Mouse (Mus musculus): ENCODE measurements around the gene Tlcd2. TPM values are rescaled to one million over a fixed set of nuclear protein-coding genes. Genes with fewer than 3 reads are reported as not detected.
A peak's percentile ranks its signal among the peaks of the same experiment; 100 is the strongest.

Tlcd2 gene
- 11.6 and 13.0 TPM in 2 replicates for polyA plus RNA-seq (2016; fragmentation: Nextera tagmentation; extraction: Ambion mirVana)

DNA sequence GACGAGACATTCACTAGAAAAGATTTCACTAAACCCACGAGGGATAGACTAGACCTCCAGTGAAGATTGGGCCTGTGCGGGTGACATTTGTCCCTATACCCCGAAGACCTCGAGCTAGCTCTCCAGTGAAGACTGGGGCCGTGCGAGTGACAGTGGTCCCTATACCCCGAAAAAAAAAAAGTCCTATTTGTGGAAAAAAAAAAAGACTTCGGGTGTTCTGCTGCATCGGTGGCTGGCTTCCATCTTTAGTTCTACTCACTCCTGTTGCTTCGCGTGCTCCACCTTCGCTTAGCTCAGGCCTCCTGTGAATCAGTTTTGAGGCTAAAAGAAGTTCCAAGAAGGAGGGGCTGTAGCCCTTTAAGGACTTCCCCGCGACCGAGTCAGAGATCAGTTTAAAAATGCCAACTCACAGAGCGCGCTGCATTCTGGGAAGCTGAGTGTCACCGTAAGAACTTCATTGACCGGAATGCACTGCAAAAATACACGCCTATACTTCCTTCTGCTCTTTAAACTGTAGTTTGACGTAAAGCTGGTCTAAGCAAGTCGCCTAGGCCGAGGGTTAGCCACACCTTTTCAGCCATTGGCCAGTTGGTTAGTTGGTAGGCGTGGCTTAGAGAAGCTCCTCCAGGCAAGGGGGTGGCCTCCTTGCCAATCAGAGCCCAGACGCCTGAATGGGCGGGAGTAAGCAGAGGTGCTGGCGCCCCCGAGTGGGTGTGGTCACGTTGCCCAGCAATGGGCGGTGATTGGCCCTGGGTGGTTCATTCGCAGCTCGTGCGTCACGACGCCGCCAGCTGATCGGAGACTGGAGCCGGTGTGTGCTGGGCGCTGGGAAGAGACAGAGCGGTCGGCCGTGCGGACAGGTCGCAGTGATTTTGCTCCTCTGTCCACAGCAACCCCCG, at the start of gene Tlcd2:
Gene Tlcd2, plus strand, starts transcription at position 872 of the 899 bp plus-strand sequence.
- Histone ChIP-seq H3K9me3 (replicated peaks) (no peaks in the 10 kb centered on the region), H3K36me3 (peaks cover 14% of the 10 kb centered on the region), H3K4me2 (replicated peaks) (peak within 1 kb of the TSS; percentile 98), H3K4me1 (peaks cover 31% of the 10 kb centered on the region), H3K9ac (peak within 1 kb of the TSS; percentile 77), H3K27ac (peak within 1 kb of the TSS; percentile 81), H3K4me3 (peak within 1 kb of the TSS; percentile 78), H3K27me3 (no peaks in the 10 kb centered on the region)
- ATAC-seq (ENCODE audit: low FRiP score), result peak; percentile 95
- under 1% methylated on average over 46 of the region's 46 CpGs for WGBS

DNA sequence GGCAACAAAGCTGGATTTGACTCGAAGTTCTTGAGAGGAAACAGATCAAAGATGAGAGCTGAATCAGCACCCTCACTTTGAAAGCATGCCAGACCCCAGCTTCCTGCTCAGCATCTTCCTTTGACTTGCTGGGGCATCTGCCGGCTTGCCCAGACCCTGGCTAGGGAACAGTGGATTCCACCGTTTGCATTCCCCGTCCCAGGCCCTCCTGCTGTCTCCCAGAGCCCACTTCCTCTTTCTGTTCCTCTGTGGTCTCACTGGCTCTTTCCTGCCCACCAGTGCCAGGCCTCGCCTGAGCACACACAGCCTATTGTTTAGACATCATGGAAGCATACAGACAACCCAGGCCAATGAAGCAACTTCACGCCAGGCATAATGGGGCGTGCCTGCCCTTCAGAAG, 46.4 kb upstream of the Tlcd2 start:
- H3K9ac ChIP-seq, result no peak overlapping the region
- no peak overlapping the region for H3K27ac ChIP-seq
- 49% methylated on average over 7 of the region's 7 CpGs for WGBS
- 0 out of 2 replicates have a peak, but pooled peaks cover 7% of the 10 kb centered on the region for H3K4me1 ChIP-seq
- no peak overlapping the region for H3K4me2 ChIP-seq (replicated peaks)
- H3K4me3 ChIP-seq, result no peak overlapping the region
- H3K27me3 ChIP-seq, result no peaks in the 10 kb centered on the region
- no peaks in the 10 kb centered on the region for H3K36me3 ChIP-seq
- H3K9me3 ChIP-seq (replicated peaks), result no peaks in the 10 kb centered on the region
- ATAC-seq (ENCODE audit: low FRiP score), result no peak

DNA sequence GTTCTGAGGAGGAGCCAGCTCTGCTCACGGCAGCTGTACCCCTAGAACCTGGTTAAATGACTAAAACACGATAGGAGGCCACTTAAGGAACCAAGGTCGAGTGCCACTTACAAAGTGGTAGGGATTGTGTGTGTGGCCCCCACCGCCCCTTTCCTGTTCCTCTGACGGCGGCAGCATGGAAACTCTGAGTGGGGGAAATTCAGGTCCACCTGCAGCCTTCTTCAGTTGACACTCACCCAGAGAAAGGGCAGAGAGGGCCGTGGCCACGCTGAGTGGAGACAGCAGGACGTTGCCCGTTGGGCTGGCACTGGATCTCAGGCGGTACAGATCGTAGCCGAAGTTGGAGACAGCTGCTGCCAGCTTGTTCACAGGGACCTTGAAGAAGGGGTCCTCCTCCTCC, 45.5 kb upstream of the Tlcd2 start:
- no peak overlapping the region for H3K4me3 ChIP-seq
- H3K9me3 ChIP-seq (replicated peaks), result no peaks in the 10 kb centered on the region
- no peaks in the 10 kb centered on the region for H3K27me3 ChIP-seq
- H3K27ac ChIP-seq, result no peak overlapping the region
- H3K4me2 ChIP-seq (replicated peaks), result no peak overlapping the region
- H3K4me1 ChIP-seq, result peaks cover 12% of the 10 kb centered on the region
- ATAC-seq (ENCODE audit: low FRiP score), result no peak
- H3K36me3 ChIP-seq, result no peaks in the 10 kb centered on the region
- no peak overlapping the region for H3K9ac ChIP-seq
- 90% methylated on average over 13 of the region's 13 CpGs for WGBS

DNA sequence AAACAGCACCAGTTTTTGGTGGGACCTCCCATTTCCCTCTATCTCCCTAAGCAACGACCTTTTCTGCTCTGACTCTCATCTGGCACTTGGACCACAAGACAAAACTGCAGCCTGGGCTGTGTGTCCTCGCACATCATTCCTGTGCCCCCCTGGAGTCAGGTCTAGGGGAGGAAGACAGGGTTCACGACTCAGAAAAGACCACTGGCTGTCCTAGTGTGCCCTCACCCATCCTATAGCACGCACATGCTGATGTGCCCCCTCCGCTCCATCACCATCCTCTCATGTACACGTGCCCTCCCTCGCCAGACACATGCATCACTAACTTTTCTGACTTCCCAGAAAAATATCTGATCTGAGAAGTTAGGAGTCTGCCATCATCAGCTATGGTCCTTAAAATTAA, 41.5 kb upstream of the Tlcd2 start:
- 79% methylated on average over 7 of the region's 7 CpGs for WGBS
- Histone ChIP-seq H3K27ac (no peak overlapping the region), H3K4me1 (peaks cover 21% of the 10 kb centered on the region), H3K4me2 (replicated peaks) (no peak overlapping the region), H3K36me3 (no peaks in the 10 kb centered on the region), H3K9ac (no peak overlapping the region), H3K9me3 (replicated peaks) (no peaks in the 10 kb centered on the region), H3K4me3 (no peak overlapping the region), H3K27me3 (no peaks in the 10 kb centered on the region; the same call in 1 of the 2 replicates)
- ATAC-seq (ENCODE audit: low FRiP score), result no peak

DNA sequence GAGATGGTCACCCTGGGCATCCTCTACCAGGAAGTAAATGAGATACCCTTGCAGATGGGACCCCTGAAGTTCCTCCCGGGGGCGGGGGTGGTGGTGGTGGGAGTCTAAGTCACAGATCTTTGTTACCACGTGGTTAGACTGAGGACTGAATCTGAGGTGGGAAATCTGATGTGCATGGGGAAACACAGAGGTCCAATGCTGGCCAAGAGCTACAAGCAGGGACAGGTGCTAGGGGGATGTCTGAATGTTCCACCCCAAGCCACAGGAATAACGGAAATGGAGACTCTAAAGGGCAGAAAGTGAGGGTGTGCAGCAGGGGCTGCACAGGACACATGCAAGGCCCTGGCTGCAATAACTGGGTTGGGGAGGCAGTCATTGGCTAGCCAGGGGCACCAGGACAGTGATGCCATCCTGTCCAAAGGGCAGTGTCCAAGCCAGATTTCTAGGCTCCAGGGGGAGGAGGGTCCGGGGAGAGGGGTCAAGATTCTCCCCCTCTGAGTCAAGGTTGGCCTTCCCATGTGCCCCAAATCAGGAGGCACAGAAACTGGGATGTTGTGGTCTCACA, 40.6 kb upstream of the Tlcd2 start:
- no peaks in the 10 kb centered on the region for H3K9me3 ChIP-seq (replicated peaks)
- no peak overlapping the region for H3K27ac ChIP-seq
- H3K9ac ChIP-seq, result no peak overlapping the region
- no peak overlapping the region for H3K4me3 ChIP-seq
- 61% methylated on average over 5 of the region's 5 CpGs for WGBS
- ATAC-seq (ENCODE audit: low FRiP score), result no peak
- no peaks in the 10 kb centered on the region; the same call in 1 of the 2 replicates for H3K27me3 ChIP-seq
- H3K4me1 ChIP-seq, result peaks cover 15% of the 10 kb centered on the region
- H3K4me2 ChIP-seq (replicated peaks), result peak overlapping the region; percentile 42
- no peaks in the 10 kb centered on the region for H3K36me3 ChIP-seq

DNA sequence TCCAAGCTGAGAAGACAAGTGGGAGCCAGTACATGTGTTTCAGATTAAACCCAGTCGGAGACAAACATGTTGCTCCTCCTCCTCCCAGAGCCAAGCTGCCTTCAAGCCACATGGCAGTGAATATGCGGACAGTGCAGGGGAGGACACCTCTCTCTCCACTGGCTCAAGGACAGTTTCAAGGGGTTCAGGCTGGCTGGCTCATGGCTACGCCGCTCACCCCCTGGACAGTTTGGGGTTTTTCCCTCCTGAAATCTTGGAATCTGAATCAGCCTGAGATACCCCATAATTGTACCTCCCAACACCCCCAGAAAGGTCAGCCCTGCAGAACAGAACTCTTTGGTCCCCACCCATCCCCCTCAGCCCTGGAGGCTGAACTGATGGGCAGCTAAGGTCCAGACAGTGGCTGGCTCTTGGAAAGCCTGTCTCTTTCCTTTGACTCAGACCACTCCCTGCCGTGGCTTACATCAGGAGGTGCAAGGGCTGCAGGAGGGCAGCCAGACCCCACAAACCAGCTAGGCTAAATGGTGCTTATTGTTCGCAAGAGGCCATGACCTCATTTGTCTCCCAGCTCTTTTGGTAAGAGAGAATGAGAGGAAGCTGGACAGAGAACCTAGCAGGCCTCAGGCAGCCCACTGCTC, 40.0 kb upstream of the Tlcd2 start:
- no peaks in the 10 kb centered on the region for H3K36me3 ChIP-seq
- H3K27me3 ChIP-seq, result no peaks in the 10 kb centered on the region; the same call in 1 of the 2 replicates
- peak overlapping the region; percentile 30 for H3K4me3 ChIP-seq
- H3K27ac ChIP-seq, result peak overlapping the region; percentile 18; the same call in 1 of the 2 replicates
- 27% methylated on average over 6 of the region's 6 CpGs for WGBS
- H3K4me1 ChIP-seq, result peaks cover 15% of the 10 kb centered on the region
- ATAC-seq (ENCODE audit: low FRiP score), result no peak
- H3K9me3 ChIP-seq (replicated peaks), result no peaks in the 10 kb centered on the region
- H3K4me2 ChIP-seq (replicated peaks), result peak overlapping the region; percentile 42
- H3K9ac ChIP-seq, result peak overlapping the region; percentile 40

DNA sequence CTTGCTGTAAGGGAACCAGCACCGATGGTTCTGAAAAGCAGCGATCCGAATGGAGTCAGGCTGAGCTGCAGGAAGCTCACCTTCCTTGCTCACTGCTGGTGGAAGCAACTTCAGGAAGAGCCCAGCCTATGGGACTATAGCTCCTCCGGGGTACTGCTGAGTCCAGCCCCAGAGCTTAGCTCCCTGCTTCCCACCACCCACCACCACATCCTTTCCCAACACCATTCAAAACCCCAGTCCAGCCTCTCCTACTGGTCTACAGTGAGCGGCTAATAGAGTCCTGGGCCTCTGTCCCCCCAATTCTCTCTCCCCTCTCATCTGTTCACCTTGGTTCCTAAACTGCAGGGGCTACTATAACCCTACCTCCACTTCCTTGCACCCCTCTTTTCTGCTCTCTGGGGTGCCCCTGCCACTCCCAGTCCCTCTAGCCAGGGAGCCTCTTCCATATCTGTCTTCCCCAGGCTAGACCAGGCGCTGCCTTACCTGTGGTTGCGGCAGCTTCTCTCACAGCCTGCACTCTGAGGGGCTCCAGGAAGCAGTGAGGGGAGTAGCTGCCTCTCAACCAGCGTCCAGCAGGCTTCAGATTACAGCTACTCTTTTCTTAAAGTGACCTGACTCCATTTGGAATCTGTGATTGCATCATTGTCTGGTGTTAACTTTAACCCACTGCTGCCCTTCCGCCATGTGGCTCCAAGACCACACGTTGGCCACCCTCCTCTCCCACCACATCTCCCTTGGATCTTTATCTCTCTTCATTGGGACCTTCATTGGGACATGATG, 39.3 kb upstream of the Tlcd2 start, which contains the start of gene Serpinf1:
Gene Serpinf1, minus strand, starts transcription at position 689 of the 780 bp plus-strand sequence.
- peaks cover 15% of the 10 kb centered on the region for H3K4me1 ChIP-seq
- H3K27ac ChIP-seq, result peak within 1 kb of the TSS; percentile 18; the same call in 1 of the 2 replicates
- H3K4me3 ChIP-seq, result peak within 1 kb of the TSS; percentile 30
- no peaks in the 10 kb centered on the region; the same call in 1 of the 2 replicates for H3K27me3 ChIP-seq
- peak within 1 kb of the TSS; percentile 40 for H3K9ac ChIP-seq
- no peak for ATAC-seq (ENCODE audit: low FRiP score)
- peak within 1 kb of the TSS; percentile 42 for H3K4me2 ChIP-seq (replicated peaks)
- no peaks in the 10 kb centered on the region for H3K9me3 ChIP-seq (replicated peaks)
- H3K36me3 ChIP-seq, result no peaks in the 10 kb centered on the region
- WGBS, result 36% methylated on average over 10 of the region's 10 CpGs

DNA sequence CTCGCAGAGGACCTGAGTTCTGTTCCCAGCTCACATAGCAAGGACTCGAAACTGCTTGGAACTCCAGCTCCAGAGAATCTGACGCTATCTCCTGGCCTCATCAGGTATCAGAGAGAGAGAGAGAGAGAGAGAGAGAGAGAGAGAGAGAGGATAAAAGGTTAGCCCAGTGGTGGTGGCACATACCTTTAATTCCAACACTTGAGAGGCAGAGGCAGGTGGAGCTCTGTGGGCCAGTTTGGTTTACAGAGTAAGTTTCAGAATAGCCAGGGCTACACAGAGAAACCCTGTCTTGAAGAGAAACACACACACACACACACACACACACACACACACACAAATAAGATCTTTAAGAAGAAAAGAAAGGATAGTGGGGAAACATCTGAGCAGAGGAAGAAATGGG, 38.4 kb upstream of the Tlcd2 start:
- no peak for ATAC-seq (ENCODE audit: low FRiP score)
- no peak overlapping the region for H3K4me3 ChIP-seq
- no peak overlapping the region for H3K27ac ChIP-seq
- no peaks in the 10 kb centered on the region for H3K36me3 ChIP-seq
- no peaks in the 10 kb centered on the region for H3K9me3 ChIP-seq (replicated peaks)
- no peak overlapping the region for H3K4me2 ChIP-seq (replicated peaks)
- H3K9ac ChIP-seq, result no peak overlapping the region
- 85% methylated on average over 3 of the region's 3 CpGs for WGBS
- peaks cover 15% of the 10 kb centered on the region for H3K4me1 ChIP-seq
- H3K27me3 ChIP-seq, result no peaks in the 10 kb centered on the region; the same call in 1 of the 2 replicates

DNA sequence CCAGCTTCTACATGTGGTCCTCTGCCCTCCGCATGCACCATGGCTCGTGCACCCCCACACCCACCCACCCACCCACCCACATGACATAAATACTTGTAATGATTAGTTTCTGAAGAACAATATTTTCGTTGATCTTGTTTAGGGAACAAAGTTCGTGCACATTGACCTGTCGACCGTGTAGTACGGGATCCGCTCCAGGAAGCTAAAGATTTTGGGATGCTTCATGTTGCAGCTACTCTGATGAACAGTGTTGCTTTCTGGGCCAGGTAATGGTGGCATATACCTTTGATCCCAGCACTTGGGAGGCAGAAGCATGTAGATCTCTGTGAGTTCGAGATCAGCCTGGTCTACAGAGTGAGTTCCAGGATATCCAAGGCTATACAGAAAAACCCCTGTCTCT, 37.5 kb upstream of the Tlcd2 start:
- Histone ChIP-seq H3K4me1 (peaks cover 15% of the 10 kb centered on the region), H3K27me3 (no peaks in the 10 kb centered on the region; the same call in 1 of the 2 replicates), H3K4me3 (no peak overlapping the region), H3K9ac (no peak overlapping the region), H3K9me3 (replicated peaks) (no peaks in the 10 kb centered on the region), H3K36me3 (no peaks in the 10 kb centered on the region), H3K27ac (no peak overlapping the region), H3K4me2 (replicated peaks) (no peak overlapping the region)
- no peak for ATAC-seq (ENCODE audit: low FRiP score)
- WGBS, result 91% methylated on average over 9 of the region's 9 CpGs

DNA sequence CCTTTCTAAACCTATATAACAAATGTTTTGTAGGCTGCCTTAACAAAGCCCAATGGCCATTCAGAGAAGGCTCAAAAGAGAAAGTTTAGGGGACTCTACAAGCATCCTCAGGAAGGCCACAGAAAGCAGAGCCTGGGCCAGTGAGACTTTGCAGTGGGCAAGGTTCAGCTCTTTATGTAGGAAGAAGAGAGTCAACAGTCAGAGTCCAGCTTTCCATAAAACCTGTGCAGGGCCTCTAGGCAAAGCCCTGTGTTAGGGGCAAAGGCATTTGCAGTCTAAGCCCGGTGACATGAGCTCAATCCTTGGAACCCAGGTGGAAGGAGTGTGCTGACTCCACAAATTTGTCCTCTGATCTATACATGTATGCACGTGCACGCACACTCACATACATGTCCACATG, 37.1 kb upstream of the Tlcd2 start:
- Histone ChIP-seq H3K36me3 (no peaks in the 10 kb centered on the region), H3K4me1 (peaks cover 15% of the 10 kb centered on the region), H3K27me3 (no peaks in the 10 kb centered on the region; the same call in 1 of the 2 replicates), H3K4me2 (replicated peaks) (no peak overlapping the region), H3K27ac (no peak overlapping the region), H3K9me3 (replicated peaks) (no peaks in the 10 kb centered on the region), H3K4me3 (no peak overlapping the region), H3K9ac (no peak overlapping the region)
- no peak for ATAC-seq (ENCODE audit: low FRiP score)
- WGBS, result 96% methylated on average over 3 of the region's 3 CpGs

DNA sequence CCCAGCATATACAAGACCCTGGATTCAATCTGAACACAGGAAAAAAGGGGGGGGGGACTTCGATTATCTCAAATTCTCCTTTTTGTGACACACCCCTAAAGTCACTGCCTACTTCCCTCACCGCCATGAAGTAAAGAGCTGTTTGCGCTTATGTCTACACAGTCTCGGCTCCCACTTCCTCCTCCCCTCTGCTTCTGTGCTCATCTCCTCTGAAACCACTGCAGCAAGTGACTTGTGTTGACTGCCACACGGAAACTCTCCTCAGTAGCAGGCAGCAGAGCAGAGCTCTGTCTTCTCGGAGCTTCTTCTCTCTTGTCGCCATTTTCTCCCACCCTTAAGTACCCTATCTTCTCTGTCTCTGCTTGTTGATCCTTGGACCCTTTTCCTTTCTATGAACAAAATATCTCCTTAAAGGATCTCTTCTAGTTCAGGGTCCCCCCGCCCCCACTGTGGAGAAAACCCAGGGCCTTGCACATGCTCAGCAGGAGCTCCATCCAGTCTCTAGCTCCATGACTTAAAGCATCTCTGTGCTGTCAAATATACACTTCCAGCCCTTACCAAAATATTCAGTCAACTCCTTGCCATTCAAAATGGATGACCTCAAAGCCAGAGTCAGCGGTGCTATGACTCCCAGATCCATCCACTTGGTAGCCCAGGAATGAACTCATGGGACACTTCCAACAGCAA, 32.4 kb upstream of the Tlcd2 start:
- Histone ChIP-seq H3K27ac (no peak overlapping the region), H3K27me3 (no peaks in the 10 kb centered on the region; the same call in 1 of the 2 replicates), H3K4me1 (no peaks in the 10 kb centered on the region), H3K4me2 (replicated peaks) (no peak overlapping the region), H3K9me3 (replicated peaks) (peaks cover 2% of the 10 kb centered on the region), H3K36me3 (no peaks in the 10 kb centered on the region), H3K9ac (no peak overlapping the region), H3K4me3 (no peak overlapping the region)
- no peak for ATAC-seq (ENCODE audit: low FRiP score)
- WGBS, result 90% methylated on average over 9 of the region's 9 CpGs

Data from hindbrain, embryonic 12.5 days (tissue).